In genomic region chr5:25254491-25254890, GRCm38 (mm10) we compare ENCODE assay signal across 41 mouse cellular contexts. TPM values are rescaled to one million over a fixed set of nuclear protein-coding genes. Genes with fewer than 3 reads are reported as not detected.
"Had no signal": no experiment of that assay in that cellular context is flagged by ENCODE, and none has a peak within 500 bp of the region (broad histone marks: within the 10 kb centered on the region; RNA-seq: fewer than 3 reads in every experiment).

No protein-coding gene starts in this region.

- DNase-seq: forebrain, postnatal 0 days; gastrocnemius, postnatal 14 days; gastrocnemius, postnatal 36 days; heart, adult 11 months; heart, adult 2 months; heart, postnatal 10 days; heart, postnatal 36 days; kidney, adult 18-20 months; layer of hippocampus, adult 9-11 months; layer of hippocampus, postnatal 36 days; left cerebral cortex, postnatal 4 days had no signal

- H3K4me2 ChIP-seq: forebrain, embryonic 15.5 days; heart, embryonic 12.5 days; hindbrain, embryonic 13.5 days; hindbrain, embryonic 15.5 days; limb, embryonic 13.5 days; limb, embryonic 15.5 days; liver, embryonic 12.5 days had no signal

- H3K9me3 ChIP-seq: forebrain, embryonic 15.5 days; heart, embryonic 12.5 days; hindbrain, embryonic 13.5 days; hindbrain, embryonic 15.5 days; limb, embryonic 13.5 days; limb, embryonic 15.5 days; liver, embryonic 12.5 days had no signal

- H3K9ac ChIP-seq: forebrain, embryonic 15.5 days; forebrain, postnatal 0 days; heart, embryonic 12.5 days; hindbrain, embryonic 13.5 days; hindbrain, embryonic 15.5 days; limb, embryonic 13.5 days; limb, embryonic 15.5 days; liver, embryonic 12.5 days; liver, embryonic 14.5 days had no signal

- H3K4me1 ChIP-seq: forebrain, embryonic 15.5 days; heart, embryonic 12.5 days; hindbrain, embryonic 13.5 days; hindbrain, embryonic 15.5 days; limb, embryonic 13.5 days; limb, embryonic 15.5 days; liver, embryonic 12.5 days had no signal

- H3K27me3 ChIP-seq: forebrain, embryonic 15.5 days; heart, embryonic 12.5 days; hindbrain, embryonic 13.5 days; hindbrain, embryonic 15.5 days; limb, embryonic 13.5 days; limb, embryonic 15.5 days; liver, embryonic 12.5 days had no signal

- H3K27ac ChIP-seq: forebrain, embryonic 15.5 days; heart, adult 2 months; hindbrain, embryonic 13.5 days; hindbrain, embryonic 15.5 days; hindbrain, postnatal 0 days; limb, embryonic 13.5 days; limb, embryonic 15.5 days; liver, embryonic 12.5 days; liver, embryonic 14.5 days had no signal

- ATAC-seq: forebrain, embryonic 15.5 days; forebrain, postnatal 0 days; hindbrain, postnatal 0 days; intestine, embryonic 16.5 days; liver, embryonic 12.5 days had no signal

- H3K4me3 ChIP-seq: forebrain, embryonic 15.5 days; heart, adult 2 months; heart, embryonic 12.5 days; hindbrain, embryonic 13.5 days; hindbrain, embryonic 15.5 days; limb, embryonic 13.5 days; limb, embryonic 15.5 days; liver, embryonic 12.5 days had no signal

RNA-seq across cellular contexts. Expression of gene E130116L18Rik, which starts 31.5 kb away (rescaled TPM):
- total RNA-seq: forebrain, postnatal 0 days; gastrocnemius, adult 18-20 months; gastrocnemius, adult 8-10 months; gastrocnemius, postnatal 14 days; gastrocnemius, postnatal 36 days; heart, adult 2 months; heart, postnatal 10 days; heart, postnatal 36 days; hematopoietic stem cell, adult 5-6 weeks; hindbrain, postnatal 0 days; layer of hippocampus, adult 18-20 months; layer of hippocampus, adult 8-10 months; layer of hippocampus, postnatal 14 days; layer of hippocampus, postnatal 36 days; left cerebral cortex, adult 18-20 months; left cerebral cortex, adult 8-10 months; left cerebral cortex, postnatal 10 days; left cerebral cortex, postnatal 25 days; left cerebral cortex, postnatal 4 days; liver, adult 2 months had no signal
- polyA plus RNA-seq: forebrain, embryonic 15.5 days; gonadal fat pad, adult 2 months; heart, adult 2 months; heart, embryonic 12.5 days; heart, embryonic 14.5 days; heart, embryonic 16.5 days; hindbrain, embryonic 11.5 days; hindbrain, embryonic 13.5 days; hindbrain, embryonic 15.5 days; intestine, embryonic 14.5 days; intestine, embryonic 16.5 days; kidney, embryonic 14.5 days; large intestine, adult 2 months; limb, embryonic 11.5 days; limb, embryonic 13.5 days; limb, embryonic 15.5 days; liver, adult 2 months; liver, embryonic 14.5 days; liver, embryonic 16.5 days had no signal
